Mouse (Mus musculus) ES-E14 (cell line): ENCODE results near the gene Gm5426.

Experiments used
- CHD2 ChIP-seq: IDR thresholded peaks from 2 replicates; pipeline ENCODE4 v1.6.1; 2014; ENCODE audit warnings: mild to moderate bottlenecking, low read depth, low read length, inconsistent platforms
- ZC3H11A ChIP-seq: IDR thresholded peaks from 2 replicates; pipeline ENCODE4 v1.6.1; 2012; ENCODE audit warnings: low read depth, mild to moderate bottlenecking, inconsistent platforms, low read length, borderline replicate concordance

DNA sequence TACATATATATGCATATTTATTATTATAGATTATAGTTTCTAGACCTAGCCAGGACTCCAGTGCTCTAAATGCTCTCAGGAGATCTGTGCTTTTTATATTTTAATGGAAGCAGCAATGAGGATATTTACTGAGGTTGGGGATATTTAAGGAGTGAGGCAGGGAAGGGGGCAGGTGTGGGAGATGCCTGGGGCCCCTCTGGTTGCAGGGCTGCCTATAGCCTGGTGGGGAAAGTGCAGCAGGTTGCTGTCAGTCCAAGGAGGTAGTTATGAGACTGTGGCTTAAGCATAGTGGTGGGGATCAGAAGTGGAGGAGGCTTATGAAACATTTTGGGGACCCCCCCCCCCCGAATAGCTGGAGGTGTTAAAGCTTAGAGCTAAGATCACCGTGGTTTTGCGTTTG is 6.0 kb upstream of the Gm5426 start:
- no peak for TF ChIP-seq ZC3H11A
- TF ChIP-seq CHD2, result no peak
